Mouse (Mus musculus) liver, postnatal 0 days (tissue): ENCODE measurements around the gene Dvl2. TPM values are rescaled to one million over a fixed set of nuclear protein-coding genes. Genes with fewer than 3 reads are reported as not detected.
A peak's percentile ranks its signal among the peaks of the same experiment; 100 is the strongest.
"Not testable (repeated sequence)": the region's sequence is repeated elsewhere in the genome, so short reads cannot be mapped to it uniquely, and the experiment has no call there.

Source experiments
- ATAC-seq: fragments of 200-750 bp; cut with Nextera tagmentation; 2 replicates; pipeline ENCODE4 v1.8.0; 2017; ENCODE audit warnings: mild to moderate bottlenecking, moderate library complexity
- DNase-seq: peaks from one replicate; pipeline ENCODE4 v3.0.0-alpha.2; 2016
- H3K27ac ChIP-seq: fragments of 300-500 bp; sonication (generic); 2 replicates; pipeline ENCODE4 v1.5.1; 2014; ENCODE audit warnings: antibody characterized with exemption, moderate library complexity, mild to moderate bottlenecking, low read depth
- H3K27me3 ChIP-seq: fragments of 300-500 bp; sonication (generic); 2 replicates; pipeline ENCODE4 v1.6.1; 2014; ENCODE audit warnings: low read length, control low read depth, mixed read lengths; ENCODE audit not compliant: insufficient read depth
- H3K36me3 ChIP-seq: fragments of 300-500 bp; sonication (generic); replicated peaks from 2 replicates; pipeline ENCODE4 v1.6.1; 2014; ENCODE audit warnings: mild to moderate bottlenecking, control low read depth, low read length, moderate library complexity, mixed read lengths; ENCODE audit not compliant: insufficient read depth
- H3K4me1 ChIP-seq: fragments of 300-500 bp; sonication (generic); 2 replicates; pipeline ENCODE4 v1.6.1; 2014; ENCODE audit warnings: antibody characterized with exemption, mild to moderate bottlenecking, control low read depth; ENCODE audit not compliant: insufficient read depth
- H3K4me2 ChIP-seq: fragments of 300-500 bp; sonication (generic); 2 replicates; pipeline ENCODE4 v1.6.1; 2014; ENCODE audit warnings: low read depth, mild to moderate bottlenecking, low read length, moderate library complexity, mixed read lengths
- H3K4me3 ChIP-seq: fragments of 300-500 bp; sonication (generic); 2 replicates; pipeline ENCODE4 v1.5.1; 2014; ENCODE audit warnings: low read depth, low read length
- H3K9ac ChIP-seq: fragments of 300-500 bp; sonication (generic); replicated peaks from 2 replicates; pipeline ENCODE4 v1.6.1; 2014; ENCODE audit warnings: mild to moderate bottlenecking, moderate library complexity
- H3K9me3 ChIP-seq: fragments of 300-500 bp; sonication (generic); 2 replicates; pipeline ENCODE4 v1.6.1; 2016; ENCODE audit warnings: mild to moderate bottlenecking, control low read depth, low read length, mixed read lengths
- CTCF ChIP-seq: sonication (generic); IDR thresholded peaks from 2 replicates; pipeline ENCODE4 v1.5.1; 2016; ENCODE audit warnings: antibody characterized with exemption, low read depth
- EP300 ChIP-seq: IDR thresholded peaks from 2 replicates; pipeline ENCODE4 v1.6.1; 2016; ENCODE audit warnings: antibody characterized with exemption, low read depth, mild to moderate bottlenecking
- WGBS: fragments of 180-500 bp; shearing (Covaris S2); extraction: QIAGEN DNeasy Blood & Tissue Kit; methylation state at CpG from one replicate; pipeline ENCODE4 v1.1.7; 2014; ENCODE audit not compliant: insufficient replicate concordance; 5-methylcytosine and 5-hydroxymethylcytosine counted together
- polyA plus RNA-seq: library from polyadenylated mRNA; unstranded; fragments of >200 nt; fragmentation: Nextera tagmentation; extraction: Ambion mirVana; gene quantifications from 2 replicates; pipeline ENCODE4 v1.2.1, GENCODE M21; 2015

Dvl2 gene
- polyA plus RNA-seq, 1 experiment from 2014 or later, result 2.7 TPM

GRCm38 (mm10) chr11:70010961-70011360 lies 10.6 kb downstream of the Dvl2 start:
- ATAC-seq, result no peak
- WGBS, result 84% methylated on average over 10 of the region's 10 CpGs
- Histone ChIP-seq H3K4me1 (peaks cover 6% of the 10 kb centered on the region; the same call in 1 of the 2 replicates), H3K27me3 (no peaks in the 10 kb centered on the region), H3K4me2 (no peak overlapping the region), H3K9ac (no peak overlapping the region), H3K9me3 (no peaks in the 10 kb centered on the region), H3K36me3 (peaks cover 70% of the 10 kb centered on the region), H3K4me3 (no peak overlapping the region), H3K27ac (no peak overlapping the region)
- DNase-seq, result no peak
- no peak for TF ChIP-seq EP300
- no peak for TF ChIP-seq CTCF

GRCm38 (mm10) chr11:70012931-70013330 lies 12.5 kb downstream of the Dvl2 start:
- DNase-seq (no peak), ATAC-seq (no peak)
- peaks cover 53% of the 10 kb centered on the region for H3K36me3 ChIP-seq
- 85% methylated on average over 9 of the region's 9 CpGs for WGBS
- H3K4me2 ChIP-seq, result no peak overlapping the region
- peaks cover 7% of the 10 kb centered on the region for H3K4me1 ChIP-seq
- TF ChIP-seq CTCF, result no peak
- TF ChIP-seq EP300, result no peak
- no peaks in the 10 kb centered on the region for H3K27me3 ChIP-seq
- no peak overlapping the region for H3K27ac ChIP-seq
- H3K9ac ChIP-seq, result no peak overlapping the region
- H3K9me3 ChIP-seq, result no peaks in the 10 kb centered on the region
- H3K4me3 ChIP-seq, result no peak overlapping the region

DNA sequence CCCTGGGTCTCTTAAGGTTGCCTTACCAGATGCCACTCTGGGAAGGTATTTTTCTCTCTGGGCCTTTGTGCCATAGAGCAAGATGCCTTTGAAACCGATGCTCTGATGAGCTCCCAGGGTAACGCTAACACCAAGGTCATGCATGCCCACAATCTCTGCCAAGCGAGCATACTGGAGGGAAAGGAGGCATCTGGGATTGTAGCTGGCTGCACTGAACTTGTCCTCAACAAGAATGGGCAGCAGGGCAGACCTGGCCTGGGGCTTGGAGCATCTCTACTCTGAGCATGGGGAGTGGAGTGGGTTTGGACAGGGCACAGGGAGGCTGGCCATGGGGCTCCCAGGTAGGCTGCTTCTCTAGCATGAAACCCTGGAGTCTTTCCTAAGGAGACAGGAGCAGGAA lies 13.0 kb downstream of the Dvl2 start:
- Histone ChIP-seq H3K4me3 (no peak overlapping the region), H3K27ac (no peak overlapping the region), H3K36me3 (peaks cover 48% of the 10 kb centered on the region), H3K9ac (no peak overlapping the region), H3K4me1 (peaks cover 10% of the 10 kb centered on the region), H3K4me2 (no peak overlapping the region), H3K9me3 (no peaks in the 10 kb centered on the region), H3K27me3 (no peaks in the 10 kb centered on the region)
- DNase-seq, result no peak
- WGBS, result 88% methylated on average over 3 of the region's 3 CpGs
- no peak for TF ChIP-seq CTCF
- TF ChIP-seq EP300, result no peak
- no peak for ATAC-seq

GRCm38 (mm10) chr11:70014051-70014450 lies 13.7 kb downstream of the Dvl2 start:
- peak overlapping the region; percentile 83; the same call in 1 of the 2 replicates for H3K9ac ChIP-seq
- no peak for DNase-seq
- 66% methylated on average over 5 of the region's 5 CpGs for WGBS

GRCm38 (mm10) chr11:70014880-70015558 lies 14.6 kb downstream of the Dvl2 start, which contains the start of gene Acadvl:
TSS of gene Acadvl (minus strand) at chr11:70015411.
- WGBS, result 1% methylated on average over 35 of the region's 35 CpGs

More at GRCm38 (mm10) chr11:70014051-70014450, 13.7 kb downstream of the Dvl2 start:
- Histone ChIP-seq H3K9me3 (no peaks in the 10 kb centered on the region), H3K27ac (peak overlapping the region; percentile 91; the same call in 1 of the 2 replicates), H3K4me3 (peak overlapping the region; percentile 77; the same call in 1 of the 2 replicates), H3K36me3 (peaks cover 41% of the 10 kb centered on the region), H3K27me3 (no peaks in the 10 kb centered on the region), H3K4me2 (peak overlapping the region; percentile 90), H3K4me1 (peaks cover 16% of the 10 kb centered on the region)
- TF ChIP-seq EP300 (no peak), CTCF (no peak)
- ATAC-seq, result no peak

GRCm38 (mm10) chr11:70015677-70016076 lies 15.3 kb downstream of the Dvl2 start:
- no peak for DNase-seq

More at GRCm38 (mm10) chr11:70014880-70015558, 14.6 kb downstream of the Dvl2 start, which contains the start of gene Acadvl:
- Histone ChIP-seq H3K4me3 (peak within 1 kb of the TSS; percentile 77), H3K4me1 (peaks cover 16% of the 10 kb centered on the region), H3K36me3 (peaks cover 34% of the 10 kb centered on the region), H3K27me3 (no peaks in the 10 kb centered on the region), H3K27ac (peak within 1 kb of the TSS; percentile 91), H3K9ac (peak within 1 kb of the TSS; percentile 83), H3K4me2 (peak within 1 kb of the TSS; percentile 90), H3K9me3 (no peaks in the 10 kb centered on the region)
- peak; percentile 94 for ATAC-seq
- TF ChIP-seq CTCF, result peak; percentile 63
- no peak for TF ChIP-seq EP300
- DNase-seq, result peak; percentile 92

DNA sequence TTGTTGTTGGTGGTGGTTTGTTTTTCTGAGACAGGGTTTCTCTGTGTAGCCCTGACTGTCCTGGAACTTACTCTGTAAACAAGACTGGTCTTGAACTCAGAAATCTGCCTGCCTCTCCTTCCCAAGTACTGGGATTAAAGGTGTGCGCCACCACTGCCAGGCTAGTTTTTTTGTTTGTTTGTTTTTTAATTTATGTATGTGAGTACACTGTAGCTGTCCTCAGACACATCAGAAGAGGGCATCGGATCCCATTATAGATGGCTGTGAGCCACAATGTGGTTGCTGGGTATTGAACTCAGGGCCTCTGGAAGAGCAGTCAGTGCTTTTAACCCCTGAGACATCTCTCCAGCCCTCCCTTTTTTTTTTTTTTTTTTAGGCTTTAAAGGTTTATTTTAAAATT lies 15.8 kb downstream of the Dvl2 start:
- not testable (repeated sequence) for H3K4me3 ChIP-seq, H3K9ac ChIP-seq, H3K4me2 ChIP-seq, H3K27me3 ChIP-seq, H3K27ac ChIP-seq, H3K9me3 ChIP-seq, ATAC-seq, DNase-seq
- WGBS, result 69% methylated on average over 2 of the region's 2 CpGs
- Histone ChIP-seq H3K4me1 (peaks cover 20% of the 10 kb centered on the region), H3K36me3 (peaks cover 23% of the 10 kb centered on the region)

More at GRCm38 (mm10) chr11:70015677-70016076, 15.3 kb downstream of the Dvl2 start:
- 62% methylated on average over 6 of the region's 6 CpGs for WGBS
- Histone ChIP-seq H3K36me3 (peaks cover 27% of the 10 kb centered on the region), H3K4me1 (peaks cover 16% of the 10 kb centered on the region), H3K4me2 (peak overlapping the region; percentile 90), H3K27ac (no peak overlapping the region), H3K27me3 (no peaks in the 10 kb centered on the region), H3K9me3 (no peaks in the 10 kb centered on the region), H3K9ac (no peak overlapping the region), H3K4me3 (peak overlapping the region; percentile 77; the same call in 1 of the 2 replicates)
- TF ChIP-seq EP300 (no peak), CTCF (no peak)
- no peak for ATAC-seq
